Mouse (Mus musculus): Measurements from ENCODE around the gene Pttg1ip.

DNA sequence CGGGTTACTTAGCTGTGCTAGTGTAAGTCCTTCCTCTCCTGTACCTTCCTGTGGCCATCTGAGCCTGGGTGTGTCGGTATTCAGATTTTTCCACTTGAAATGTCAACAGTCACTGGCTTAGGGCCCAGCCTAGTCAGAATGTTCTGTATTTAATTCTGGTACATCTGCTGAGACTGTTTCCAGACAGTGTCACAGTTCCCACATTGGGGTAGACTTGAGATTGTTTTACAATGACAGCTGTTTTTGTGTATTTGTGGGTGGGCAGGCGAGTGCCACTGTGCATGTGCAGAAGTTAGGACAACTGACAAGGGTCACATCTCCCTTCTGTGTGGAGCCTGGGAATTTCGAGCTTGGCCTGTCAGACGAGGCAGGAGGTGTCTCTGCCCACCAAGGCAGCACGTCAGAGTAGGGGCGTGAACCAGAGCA is 43.1 kb downstream of the Pttg1ip start:
- TF ChIP-seq HCFC1 (IDR thresholded peaks at IDR 0.05; ENCODE audit: borderline replicate concordance, insufficient read depth, low read length) (no peak), ZC3H11A (IDR thresholded peaks at IDR 0.05; ENCODE audit: borderline replicate concordance, low read depth, low read length) (no peak), CHD2 (IDR thresholded peaks at IDR 0.05; ENCODE audit: low read depth, low read length) (no peak), MAFK (IDR thresholded peaks at IDR 0.05; ENCODE audit: insufficient read depth, low read depth, low read length) (no peak), ZNF384 (IDR thresholded peaks at IDR 0.05; ENCODE audit: low read depth, low read length) (no peak)
